Mouse (Mus musculus): ENCODE measurements at regions not wholly inside any gene's neighbourhood (a gene's known extent, or its start where the extent isn't known, plus 50 kb on each side); places are given as distances from the start of the nearest gene placed in this dataset.

- Histone ChIP-seq H3K36me3 (replicated peaks) (no peaks in the 10 kb centered on the region), H3K27me3 (ENCODE audit: poor library complexity, severe bottlenecking) (no peaks in the 10 kb centered on the region), H3K4me3 (no peak overlapping the region), H3K27ac (no peak overlapping the region), H3K4me1 (no peaks in the 10 kb centered on the region), H3K9me3 (no peaks in the 10 kb centered on the region)
- 90% methylated on average over 4 of the region's 4 CpGs for WGBS
- no peak for DNase-seq (ENCODE audit: extremely low spot score, low spot score)
These were observed 146.5 kb upstream of the Tprg start for GRCm38 (mm10) chr16:25140164-25140563.

- no peaks in the 10 kb centered on the region for H3K4me1 ChIP-seq
These were observed 139.1 kb upstream of the Tprg start for GRCm38 (mm10) chr16:25147486-25147885.

GRCm38 (mm10) chr16:25149186-25149585, 137.4 kb upstream of the Tprg start:
- H3K4me1 ChIP-seq = no peaks in the 10 kb centered on the region
- no peak overlapping the region for H3K27ac ChIP-seq
- no peaks in the 10 kb centered on the region for H3K9me3 ChIP-seq
- no peaks in the 10 kb centered on the region for H3K36me3 ChIP-seq (replicated peaks)
- no peaks in the 10 kb centered on the region for H3K27me3 ChIP-seq (ENCODE audit: poor library complexity, severe bottlenecking)
- no peak overlapping the region for H3K4me3 ChIP-seq
- DNase-seq (ENCODE audit: extremely low spot score, low spot score) = no peak
- 89% methylated on average over 1 of the region's 1 CpGs for WGBS

More at GRCm38 (mm10) chr16:25147486-25147885, 139.1 kb upstream of the Tprg start:
- Histone ChIP-seq H3K27me3 (ENCODE audit: poor library complexity, severe bottlenecking) (no peaks in the 10 kb centered on the region), H3K4me3 (no peak overlapping the region), H3K36me3 (replicated peaks) (no peaks in the 10 kb centered on the region), H3K27ac (no peak overlapping the region), H3K9me3 (no peaks in the 10 kb centered on the region)
- 87% methylated on average over 4 of the region's 4 CpGs for WGBS
- no peak for DNase-seq (ENCODE audit: extremely low spot score, low spot score)

- H3K4me3 ChIP-seq = no peak overlapping the region
These were observed 109.7 kb upstream of the Tprg start for GRCm38 (mm10) chr16:25176870-25177269.

GRCm38 (mm10) chr16:25178055-25178454, 108.6 kb upstream of the Tprg start:
- H3K36me3 ChIP-seq (replicated peaks) = no peaks in the 10 kb centered on the region
- H3K27ac ChIP-seq = no peak overlapping the region
- no peaks in the 10 kb centered on the region for H3K9me3 ChIP-seq
- no peaks in the 10 kb centered on the region for H3K4me1 ChIP-seq
- no peak overlapping the region for H3K4me3 ChIP-seq
- no peaks in the 10 kb centered on the region for H3K27me3 ChIP-seq (ENCODE audit: poor library complexity, severe bottlenecking)
- 86% methylated on average over 2 of the region's 2 CpGs for WGBS
- DNase-seq (ENCODE audit: extremely low spot score, low spot score) = no peak

More at GRCm38 (mm10) chr16:25176870-25177269, 109.7 kb upstream of the Tprg start:
- H3K27me3 ChIP-seq (ENCODE audit: poor library complexity, severe bottlenecking) = no peaks in the 10 kb centered on the region
- no peaks in the 10 kb centered on the region for H3K36me3 ChIP-seq (replicated peaks)
- H3K4me1 ChIP-seq = no peaks in the 10 kb centered on the region
- no peak for DNase-seq (ENCODE audit: extremely low spot score, low spot score)
- H3K9me3 ChIP-seq = no peaks in the 10 kb centered on the region
- H3K27ac ChIP-seq = no peak overlapping the region

GRCm38 (mm10) chr16:25181939-25182338, 104.7 kb upstream of the Tprg start:
- Histone ChIP-seq H3K36me3 (replicated peaks) (no peaks in the 10 kb centered on the region), H3K27me3 (ENCODE audit: poor library complexity, severe bottlenecking) (no peaks in the 10 kb centered on the region), H3K4me1 (no peaks in the 10 kb centered on the region), H3K27ac (no peak overlapping the region), H3K9me3 (no peaks in the 10 kb centered on the region), H3K4me3 (no peak overlapping the region)
- WGBS = 93% methylated on average over 6 of the region's 6 CpGs
- no peak for DNase-seq (ENCODE audit: extremely low spot score, low spot score)

GRCm38 (mm10) chr16:25197079-25197478, 89.5 kb upstream of the Tprg start:
- Histone ChIP-seq H3K9me3 (no peaks in the 10 kb centered on the region), H3K36me3 (replicated peaks) (no peaks in the 10 kb centered on the region), H3K27ac (no peak overlapping the region), H3K4me1 (no peaks in the 10 kb centered on the region), H3K4me3 (no peak overlapping the region), H3K27me3 (ENCODE audit: poor library complexity, severe bottlenecking) (no peaks in the 10 kb centered on the region)
- WGBS = 96% methylated on average over 5 of the region's 5 CpGs
- DNase-seq (ENCODE audit: extremely low spot score, low spot score) = no peak

GRCm38 (mm10) chr16:25198844-25199243, 87.8 kb upstream of the Tprg start:
- no peak overlapping the region for H3K27ac ChIP-seq
- WGBS = 82% methylated on average over 3 of the region's 3 CpGs
- no peak overlapping the region for H3K4me3 ChIP-seq
- H3K27me3 ChIP-seq (ENCODE audit: poor library complexity, severe bottlenecking) = no peaks in the 10 kb centered on the region
- no peaks in the 10 kb centered on the region for H3K9me3 ChIP-seq
- H3K36me3 ChIP-seq (replicated peaks) = no peaks in the 10 kb centered on the region
- no peaks in the 10 kb centered on the region for H3K4me1 ChIP-seq
- no peak for DNase-seq (ENCODE audit: extremely low spot score, low spot score)

- Histone ChIP-seq H3K4me3 (no peak overlapping the region), H3K4me1 (no peaks in the 10 kb centered on the region), H3K36me3 (replicated peaks) (no peaks in the 10 kb centered on the region), H3K27ac (no peak overlapping the region), H3K27me3 (ENCODE audit: poor library complexity, severe bottlenecking) (no peaks in the 10 kb centered on the region), H3K9me3 (no peaks in the 10 kb centered on the region)
- DNase-seq (ENCODE audit: extremely low spot score, low spot score) = no peak
These were observed 86.6 kb upstream of the Tprg start for GRCm38 (mm10) chr16:25199984-25200383.

GRCm38 (mm10) chr16:25201094-25201770, 85.4 kb upstream of the Tprg start:
- no peak overlapping the region for H3K4me3 ChIP-seq
- H3K36me3 ChIP-seq (replicated peaks) = no peaks in the 10 kb centered on the region
- no peak overlapping the region for H3K27ac ChIP-seq
- no peaks in the 10 kb centered on the region for H3K4me1 ChIP-seq
- no peaks in the 10 kb centered on the region for H3K9me3 ChIP-seq
- 91% methylated on average over 7 of the region's 7 CpGs for WGBS
- no peaks in the 10 kb centered on the region for H3K27me3 ChIP-seq (ENCODE audit: poor library complexity, severe bottlenecking)
- no peak for DNase-seq (ENCODE audit: extremely low spot score, low spot score)

GRCm38 (mm10) chr16:25213250-25213649, 73.4 kb upstream of the Tprg start:
- no peak overlapping the region for H3K4me3 ChIP-seq
- no peaks in the 10 kb centered on the region for H3K27me3 ChIP-seq (ENCODE audit: poor library complexity, severe bottlenecking)
- no peak for DNase-seq (ENCODE audit: extremely low spot score, low spot score)
- 68% methylated on average over 2 of the region's 2 CpGs for WGBS
- H3K4me1 ChIP-seq = no peaks in the 10 kb centered on the region
- H3K36me3 ChIP-seq (replicated peaks) = no peaks in the 10 kb centered on the region
- H3K9me3 ChIP-seq = no peaks in the 10 kb centered on the region
- H3K27ac ChIP-seq = no peak overlapping the region

GRCm38 (mm10) chr16:25220552-25220951, 66.1 kb upstream of the Tprg start:
- WGBS = 93% methylated on average over 6 of the region's 6 CpGs
- Histone ChIP-seq H3K4me3 (no peak overlapping the region), H3K9me3 (no peaks in the 10 kb centered on the region), H3K36me3 (replicated peaks) (no peaks in the 10 kb centered on the region), H3K27ac (no peak overlapping the region), H3K27me3 (ENCODE audit: poor library complexity, severe bottlenecking) (no peaks in the 10 kb centered on the region), H3K4me1 (no peaks in the 10 kb centered on the region)
- DNase-seq (ENCODE audit: extremely low spot score, low spot score) = no peak

- no peaks in the 10 kb centered on the region for H3K4me1 ChIP-seq
- no peak for DNase-seq (ENCODE audit: extremely low spot score, low spot score)
- H3K9me3 ChIP-seq = no peaks in the 10 kb centered on the region
- no peak overlapping the region for H3K4me3 ChIP-seq
- H3K27me3 ChIP-seq (ENCODE audit: poor library complexity, severe bottlenecking) = no peaks in the 10 kb centered on the region
- no peaks in the 10 kb centered on the region for H3K36me3 ChIP-seq (replicated peaks)
- H3K27ac ChIP-seq = no peak overlapping the region
These were observed 61.8 kb upstream of the Tprg start for GRCm38 (mm10) chr16:25224801-25225200.
